Mouse (Mus musculus): ENCODE data around the gene Camk2d. TPM values are rescaled to one million over a fixed set of nuclear protein-coding genes. Genes with fewer than 3 reads are reported as not detected.

Camk2d gene
- polyA plus RNA-seq, 1 experiment, result 43.4 TPM

DNA sequence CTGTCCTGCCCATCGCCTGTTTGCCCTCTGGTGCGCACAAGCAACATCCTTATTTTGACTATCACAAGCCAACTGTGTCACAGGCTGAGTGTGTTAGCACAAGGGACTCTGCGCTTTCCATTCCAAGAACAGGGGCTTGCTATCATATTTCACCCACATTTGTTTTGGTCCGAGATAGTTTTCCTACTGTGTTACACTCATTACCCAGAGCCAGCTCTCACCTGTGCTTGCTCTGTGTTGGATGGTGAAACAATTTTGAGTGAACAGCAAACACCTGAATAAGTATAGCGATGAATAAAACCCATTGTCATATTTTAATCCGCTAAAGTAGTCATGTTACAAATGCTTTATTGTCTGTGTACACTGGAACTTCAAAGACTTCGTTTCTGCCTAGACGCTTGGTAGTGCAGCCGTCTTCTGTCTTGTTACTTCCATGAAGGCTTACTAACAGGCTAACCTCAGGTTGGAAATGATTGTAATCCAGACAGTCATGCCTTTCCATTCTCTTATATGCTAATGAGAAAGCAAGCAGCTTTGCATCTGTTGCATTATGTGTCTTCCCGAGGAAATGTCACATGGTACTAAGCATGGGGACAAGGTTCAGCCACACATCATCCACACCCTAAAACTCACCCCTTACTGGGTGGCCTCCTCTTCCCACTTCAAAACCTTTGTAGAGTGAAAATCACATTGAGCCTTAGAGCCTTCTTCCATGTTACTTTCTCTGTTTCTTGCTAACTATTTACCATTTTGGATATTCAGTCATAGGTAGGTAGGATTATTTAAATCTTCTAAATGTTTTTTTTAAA lies 44.5 kb downstream of the Camk2d start:
- TF ChIP-seq POLR2A (IDR thresholded peaks at IDR 0.05; ENCODE audit: low read depth, low read length) (no peak), CTCF (IDR thresholded peaks at IDR 0.05; ENCODE audit: extremely low read depth, insufficient read depth, insufficient read length, insufficient replicate concordance) (no peak)
- Histone ChIP-seq H3K27me3 (ENCODE audit: control insufficient read depth, insufficient read depth, low read length) (no peaks in the 10 kb centered on the region), H3K27ac (ENCODE audit: insufficient read depth, low read length) (no peak overlapping the region), H3K36me3 (ENCODE audit: control insufficient read depth, insufficient read depth, low read length) (no peaks in the 10 kb centered on the region), H3K4me3 (ENCODE audit: extremely low read depth, insufficient read depth, insufficient read length) (no peak overlapping the region), H3K4me1 (ENCODE audit: control insufficient read depth, insufficient read depth, insufficient read length) (no peaks in the 10 kb centered on the region)
- no peak for DNase-seq (ENCODE audit: low read depth in 1 of 2, low spot score in 2 of 2)
- WGBS, result 93% methylated on average over 10 of the region's 10 CpGs

- no peak overlapping the region for H3K27ac ChIP-seq (ENCODE audit: insufficient read depth, low read length)
These were observed 45.3 kb downstream of the Camk2d start for GRCm38 (mm10) chr3:126641451-126641850.

GRCm38 (mm10) chr3:126643071-126644010 lies 47.2 kb downstream of the Camk2d start:
- no peaks in the 10 kb centered on the region for H3K27me3 ChIP-seq (ENCODE audit: control insufficient read depth, insufficient read depth, low read length)
- no peak for DNase-seq (ENCODE audit: low read depth in 1 of 2, low spot score in 2 of 2)
- H3K4me3 ChIP-seq (ENCODE audit: extremely low read depth, insufficient read depth, insufficient read length), result no peak overlapping the region
- H3K4me1 ChIP-seq (ENCODE audit: control insufficient read depth, insufficient read depth, insufficient read length), result no peaks in the 10 kb centered on the region
- H3K27ac ChIP-seq (ENCODE audit: insufficient read depth, low read length), result no peak overlapping the region
- no peaks in the 10 kb centered on the region for H3K36me3 ChIP-seq (ENCODE audit: control insufficient read depth, insufficient read depth, low read length)
- no peak for TF ChIP-seq POLR2A (IDR thresholded peaks at IDR 0.05; ENCODE audit: low read depth, low read length)
- TF ChIP-seq CTCF (IDR thresholded peaks at IDR 0.05; ENCODE audit: extremely low read depth, insufficient read depth, insufficient read length, insufficient replicate concordance), result no peak
- WGBS, result 86% methylated on average over 10 of the region's 10 CpGs

More at GRCm38 (mm10) chr3:126641451-126641850, 45.3 kb downstream of the Camk2d start:
- DNase-seq (ENCODE audit: low read depth in 1 of 2, low spot score in 2 of 2), result no peak
- TF ChIP-seq POLR2A (IDR thresholded peaks at IDR 0.05; ENCODE audit: low read depth, low read length) (no peak), CTCF (IDR thresholded peaks at IDR 0.05; ENCODE audit: extremely low read depth, insufficient read depth, insufficient read length, insufficient replicate concordance) (no peak)
- no peaks in the 10 kb centered on the region for H3K36me3 ChIP-seq (ENCODE audit: control insufficient read depth, insufficient read depth, low read length)
- H3K4me3 ChIP-seq (ENCODE audit: extremely low read depth, insufficient read depth, insufficient read length), result no peak overlapping the region
- no peaks in the 10 kb centered on the region for H3K4me1 ChIP-seq (ENCODE audit: control insufficient read depth, insufficient read depth, insufficient read length)
- WGBS, result 88% methylated on average over 4 of the region's 4 CpGs
- H3K27me3 ChIP-seq (ENCODE audit: control insufficient read depth, insufficient read depth, low read length), result no peaks in the 10 kb centered on the region

GRCm38 (mm10) chr3:126650332-126650731 lies 54.2 kb downstream of the Camk2d start:
- peaks cover 15% of the 10 kb centered on the region; the same call in 1 of the 2 replicates for H3K4me1 ChIP-seq (ENCODE audit: control insufficient read depth, insufficient read depth, insufficient read length)
- WGBS, result 71% methylated on average over 4 of the region's 4 CpGs
- no peaks in the 10 kb centered on the region for H3K36me3 ChIP-seq (ENCODE audit: control insufficient read depth, insufficient read depth, low read length)
- TF ChIP-seq CTCF (IDR thresholded peaks at IDR 0.05; ENCODE audit: extremely low read depth, insufficient read depth, insufficient read length, insufficient replicate concordance) (no peak), POLR2A (IDR thresholded peaks at IDR 0.05; ENCODE audit: low read depth, low read length) (no peak)
- H3K27me3 ChIP-seq (ENCODE audit: control insufficient read depth, insufficient read depth, low read length), result no peaks in the 10 kb centered on the region
- no peak for DNase-seq (ENCODE audit: low read depth in 1 of 2, low spot score in 2 of 2)
- no peak overlapping the region for H3K4me3 ChIP-seq (ENCODE audit: extremely low read depth, insufficient read depth, insufficient read length)
- H3K27ac ChIP-seq (ENCODE audit: insufficient read depth, low read length), result no peak overlapping the region

DNA sequence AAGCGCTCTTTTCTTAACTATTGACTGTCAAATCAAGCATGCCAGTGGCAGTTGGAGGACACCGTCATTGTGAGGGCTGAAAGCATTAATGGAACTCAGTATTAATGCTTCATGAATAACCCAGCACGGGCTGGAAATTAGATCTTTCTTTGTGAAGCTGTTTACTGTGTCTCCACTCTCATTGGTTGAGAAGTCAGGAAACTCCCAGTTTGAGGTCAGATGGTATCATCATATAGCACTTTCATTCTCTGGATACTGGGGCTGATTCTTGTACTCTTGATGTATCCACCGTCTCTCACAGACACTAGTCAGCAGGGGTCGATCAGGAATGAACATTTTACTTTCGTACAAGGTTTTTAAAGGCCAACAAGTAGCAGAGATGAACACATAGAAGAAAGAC lies 54.6 kb downstream of the Camk2d start:
- H3K27me3 ChIP-seq (ENCODE audit: control insufficient read depth, insufficient read depth, low read length), result no peaks in the 10 kb centered on the region
- H3K36me3 ChIP-seq (ENCODE audit: control insufficient read depth, insufficient read depth, low read length), result no peaks in the 10 kb centered on the region
- DNase-seq (ENCODE audit: low read depth in 1 of 2, low spot score in 2 of 2), result no peak
- WGBS, result 76% methylated on average over 6 of the region's 6 CpGs
- H3K4me1 ChIP-seq (ENCODE audit: control insufficient read depth, insufficient read depth, insufficient read length), result peaks cover 15% of the 10 kb centered on the region; the same call in 1 of the 2 replicates
- H3K27ac ChIP-seq (ENCODE audit: insufficient read depth, low read length), result no peak overlapping the region
- no peak overlapping the region for H3K4me3 ChIP-seq (ENCODE audit: extremely low read depth, insufficient read depth, insufficient read length)
- no peak for TF ChIP-seq CTCF (IDR thresholded peaks at IDR 0.05; ENCODE audit: extremely low read depth, insufficient read depth, insufficient read length, insufficient replicate concordance)
- no peak for TF ChIP-seq POLR2A (IDR thresholded peaks at IDR 0.05; ENCODE audit: low read depth, low read length)

DNA sequence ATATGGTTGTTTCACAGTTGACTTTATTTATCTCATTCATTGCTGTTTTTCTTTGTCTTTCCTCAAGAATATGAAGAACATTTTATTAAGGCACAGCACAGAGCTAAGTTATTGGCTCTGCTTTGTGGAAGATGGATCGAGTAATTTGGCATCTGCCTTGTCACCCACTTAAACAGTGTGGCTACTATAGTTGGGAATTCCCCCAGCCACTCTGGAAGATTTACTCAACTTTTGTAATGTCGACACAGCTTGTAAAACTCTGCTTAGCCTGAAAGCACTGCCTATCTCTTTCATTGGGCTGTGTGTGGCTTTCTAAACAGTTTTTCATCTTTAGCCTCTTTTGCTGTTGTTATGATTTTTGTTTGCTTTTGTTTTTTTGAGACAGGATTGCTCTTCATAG lies 56.3 kb downstream of the Camk2d start:
- H3K4me1 ChIP-seq (ENCODE audit: control insufficient read depth, insufficient read depth, insufficient read length), result peaks cover 15% of the 10 kb centered on the region; the same call in 1 of the 2 replicates
- TF ChIP-seq POLR2A (IDR thresholded peaks at IDR 0.05; ENCODE audit: low read depth, low read length) (no peak), CTCF (IDR thresholded peaks at IDR 0.05; ENCODE audit: extremely low read depth, insufficient read depth, insufficient read length, insufficient replicate concordance) (no peak)
- H3K27me3 ChIP-seq (ENCODE audit: control insufficient read depth, insufficient read depth, low read length), result no peaks in the 10 kb centered on the region
- DNase-seq (ENCODE audit: low read depth in 1 of 2, low spot score in 2 of 2), result no peak
- H3K4me3 ChIP-seq (ENCODE audit: extremely low read depth, insufficient read depth, insufficient read length), result no peak overlapping the region
- no peak overlapping the region for H3K27ac ChIP-seq (ENCODE audit: insufficient read depth, low read length)
- WGBS, result 62% methylated on average over 2 of the region's 2 CpGs
- H3K36me3 ChIP-seq (ENCODE audit: control insufficient read depth, insufficient read depth, low read length), result no peaks in the 10 kb centered on the region

Data from spleen, adult 2 months (tissue).